ENCODE assay signal across 8 mouse cellular contexts in the genomic region with DNA sequence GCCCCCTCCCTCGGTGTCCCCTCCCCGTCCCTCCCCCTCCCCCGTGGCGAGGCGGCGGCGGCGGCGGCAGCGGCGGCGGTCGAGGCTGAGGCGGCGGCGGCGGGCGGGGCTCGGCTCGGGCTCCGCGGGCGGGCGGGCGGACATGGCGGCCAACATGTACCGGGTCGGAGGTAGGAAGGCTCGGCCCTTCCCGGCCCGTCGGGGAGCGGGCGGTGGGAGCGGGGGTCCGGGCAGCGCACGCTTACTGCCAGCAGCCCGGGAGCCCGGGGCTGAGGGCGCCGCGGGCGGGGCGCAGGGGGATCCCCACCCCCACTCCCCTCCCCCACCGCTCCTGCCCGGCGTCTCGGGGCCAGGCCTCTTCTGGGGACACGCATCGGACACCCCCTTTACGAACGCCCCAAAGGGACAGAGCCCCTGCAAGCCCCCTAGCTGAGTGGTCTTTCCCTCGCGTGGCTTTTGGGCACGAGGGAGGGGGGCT. TPM values are rescaled to one million over a fixed set of nuclear protein-coding genes. Genes with fewer than 3 reads are reported as not detected.
DNase-seq lines count a peak whose midpoint lies in the region; ATAC-seq and TF ChIP-seq lines count a peak whose summit lies in the region.

Gene Mta3 (plus strand): TSS at position 48 of the 478 bp plus-strand sequence.

- peaks cover 7% of the 10 kb centered on the region; the same call in 1 of the 2 replicates for H3K79me2 ChIP-seq in liver, adult 2 months (ENCODE audit: control insufficient read depth, insufficient read depth, low read length)

- peaks cover 3% of the 10 kb centered on the region; the same call in 1 of the 2 replicates for H3K4me1 ChIP-seq in bone marrow, adult 2 months (ENCODE audit: control insufficient read depth, insufficient read depth, low read length)
- peaks cover 25% of the 10 kb centered on the region for H3K4me1 ChIP-seq in forebrain, embryonic 10.5 days
- H3K4me1 ChIP-seq in heart, embryonic 13.5 days = peaks cover 22% of the 10 kb centered on the region
- H3K4me1 ChIP-seq in kidney, embryonic 15.5 days = peaks cover 26% of the 10 kb centered on the region
- no peaks in the 10 kb centered on the region; the same call in 1 of the 2 replicates for H3K4me1 ChIP-seq in liver, adult 2 months (ENCODE audit: control insufficient read depth, insufficient read depth, low read length)
- no peaks in the 10 kb centered on the region for H3K4me1 ChIP-seq in midbrain, postnatal 0 days (ENCODE audit: insufficient read depth, low read length)
- H3K4me1 ChIP-seq in stomach, embryonic 14.5 days (ENCODE audit: control insufficient read depth, insufficient read depth, low read length) = peaks cover 8% of the 10 kb centered on the region; the same call in 1 of the 2 replicates

- peak within 1 kb of the TSS; percentile 86 for H3K4me3 ChIP-seq in bone marrow, adult 2 months (replicated peaks; ENCODE audit: control insufficient read depth, low read depth, low read length)
- H3K4me3 ChIP-seq in forebrain, embryonic 10.5 days = peak within 1 kb of the TSS; percentile 93
- H3K4me3 ChIP-seq in heart, embryonic 13.5 days = peak within 1 kb of the TSS; percentile 96
- peak within 1 kb of the TSS; percentile 70 for H3K4me3 ChIP-seq in kidney, embryonic 15.5 days (replicated peaks)
- peak within 1 kb of the TSS; percentile 94 for H3K4me3 ChIP-seq in liver, adult 2 months (ENCODE audit: insufficient read depth, low read depth, low read length)
- peak within 1 kb of the TSS; percentile 79 for H3K4me3 ChIP-seq in midbrain, postnatal 0 days (ENCODE audit: low read depth, low read length)
- peak within 1 kb of the TSS; percentile 82 for H3K4me3 ChIP-seq in stomach, embryonic 14.5 days (ENCODE audit: low read depth, low read length)

- DNase-seq in CD4-positive, CD25-positive, alpha-beta regulatory T cell, adult 2 months (ENCODE audit: low read depth, low spot score) = peak; percentile 81
- peak; percentile 53 for DNase-seq in forebrain, embryonic 10.5 days (ENCODE audit: extremely low spot score, low spot score)
- DNase-seq in liver, adult 2 months (ENCODE audit: extremely low read depth, low read depth, low spot score) = no peak
- DNase-seq in midbrain, postnatal 0 days (ENCODE audit: low spot score) = no peak

- peaks cover 6% of the 10 kb centered on the region; the same call in 1 of the 2 replicates for H3K27me3 ChIP-seq in forebrain, embryonic 10.5 days (ENCODE audit: poor library complexity, severe bottlenecking)
- H3K27me3 ChIP-seq in heart, embryonic 13.5 days (replicated peaks) = no peaks in the 10 kb centered on the region
- H3K27me3 ChIP-seq in kidney, embryonic 15.5 days = no peaks in the 10 kb centered on the region
- no peaks in the 10 kb centered on the region for H3K27me3 ChIP-seq in liver, adult 2 months (ENCODE audit: control insufficient read depth, insufficient read depth, low read length)
- H3K27me3 ChIP-seq in midbrain, postnatal 0 days (ENCODE audit: insufficient read depth, low read length) = no peaks in the 10 kb centered on the region
- no peaks in the 10 kb centered on the region for H3K27me3 ChIP-seq in stomach, embryonic 14.5 days (ENCODE audit: control insufficient read depth, insufficient read depth, low read length)

- peak within 1 kb of the TSS; percentile 98 for H3K9ac ChIP-seq in heart, embryonic 13.5 days
- H3K9ac ChIP-seq in kidney, embryonic 15.5 days = peak within 1 kb of the TSS; percentile 76
- H3K9ac ChIP-seq in liver, adult 2 months (ENCODE audit: low read depth, low read length) = peak within 1 kb of the TSS; percentile 95
- peak within 1 kb of the TSS; percentile 91 for H3K9ac ChIP-seq in midbrain, postnatal 0 days (replicated peaks; ENCODE audit: low read length, poor library complexity, severe bottlenecking)
- H3K9ac ChIP-seq in stomach, embryonic 14.5 days (replicated peaks; ENCODE audit: low read depth, low read length) = peak within 1 kb of the TSS; percentile 94

- no peaks in the 10 kb centered on the region for H3K9me3 ChIP-seq in forebrain, embryonic 10.5 days
- no peaks in the 10 kb centered on the region for H3K9me3 ChIP-seq in heart, embryonic 13.5 days
- no peaks in the 10 kb centered on the region for H3K9me3 ChIP-seq in kidney, embryonic 15.5 days (replicated peaks)
- no peaks in the 10 kb centered on the region for H3K9me3 ChIP-seq in midbrain, postnatal 0 days (ENCODE audit: low read length)
- no peaks in the 10 kb centered on the region for H3K9me3 ChIP-seq in stomach, embryonic 14.5 days (ENCODE audit: control insufficient read depth, low read depth, low read length)

- H3K4me2 ChIP-seq in heart, embryonic 13.5 days = peak within 1 kb of the TSS; percentile 92
- H3K4me2 ChIP-seq in kidney, embryonic 15.5 days = peak within 1 kb of the TSS; percentile 82
- H3K4me2 ChIP-seq in midbrain, postnatal 0 days (ENCODE audit: low read depth, low read length, poor library complexity, severe bottlenecking) = peak within 1 kb of the TSS; percentile 95
- H3K4me2 ChIP-seq in stomach, embryonic 14.5 days (replicated peaks; ENCODE audit: low read depth, low read length) = peak within 1 kb of the TSS; percentile 85

- TF ChIP-seq CTCF in bone marrow, adult 2 months (IDR thresholded peaks at IDR 0.05; ENCODE audit: control insufficient read depth, insufficient read depth, low read length) = no peak
- TF ChIP-seq CTCF in liver, adult 2 months (IDR thresholded peaks at IDR 0.05; ENCODE audit: low read depth, low read length) = no peak
- TF ChIP-seq CTCF in midbrain, postnatal 0 days (IDR thresholded peaks at IDR 0.05) = no peak

- WGBS in bone marrow, adult 2 months = 1% methylated on average over 39 of the region's 56 CpGs
- WGBS in forebrain, embryonic 10.5 days = 0% methylated on average over 33 of the region's 56 CpGs
- 0% methylated on average over 3 of the region's 56 CpGs for WGBS in heart, embryonic 13.5 days
- under 1% methylated on average over 51 of the region's 56 CpGs for WGBS in kidney, embryonic 15.5 days
- WGBS in liver, adult 2 months = 2% methylated on average over 33 of the region's 56 CpGs
- 0% methylated on average over 17 of the region's 56 CpGs for WGBS in midbrain, postnatal 0 days
- WGBS in stomach, embryonic 14.5 days = 1% methylated on average over 24 of the region's 56 CpGs

- peak within 1 kb of the TSS; percentile 92 for H3K27ac ChIP-seq in bone marrow, adult 2 months (ENCODE audit: control insufficient read depth, insufficient read depth, low read depth, low read length, poor library complexity)
- H3K27ac ChIP-seq in forebrain, embryonic 10.5 days = peak within 1 kb of the TSS; percentile 98
- H3K27ac ChIP-seq in heart, embryonic 13.5 days (replicated peaks) = peak within 1 kb of the TSS; percentile 97
- H3K27ac ChIP-seq in kidney, embryonic 15.5 days = peak within 1 kb of the TSS; percentile 92
- peak within 1 kb of the TSS; percentile 77 for H3K27ac ChIP-seq in liver, adult 2 months (replicated peaks; ENCODE audit: insufficient read depth, low read depth, low read length)
- H3K27ac ChIP-seq in midbrain, postnatal 0 days (ENCODE audit: low read depth, low read length) = peak within 1 kb of the TSS; percentile 83
- H3K27ac ChIP-seq in stomach, embryonic 14.5 days (ENCODE audit: low read length) = peak within 1 kb of the TSS; percentile 98

- peak; percentile 42 for ATAC-seq in heart, embryonic 13.5 days (ENCODE audit: extremely low read depth, insufficient number of reproducible peaks, low FRiP score, low TSS enrichment)
- ATAC-seq in kidney, embryonic 15.5 days (replicated peaks; ENCODE audit: low FRiP score) = peak; percentile 70
- ATAC-seq in midbrain, postnatal 0 days (ENCODE audit: low FRiP score) = peak; percentile 73
- ATAC-seq in stomach, embryonic 14.5 days (ENCODE audit: insufficient number of reproducible peaks, insufficient read depth, low FRiP score, low read depth) = peak; percentile 54

- H3K36me3 ChIP-seq in forebrain, embryonic 10.5 days (replicated peaks) = peaks cover 16% of the 10 kb centered on the region
- H3K36me3 ChIP-seq in heart, embryonic 13.5 days = peaks cover 23% of the 10 kb centered on the region
- H3K36me3 ChIP-seq in kidney, embryonic 15.5 days = 0 out of 2 replicates have a peak, but pooled peaks cover 5% of the 10 kb centered on the region
- H3K36me3 ChIP-seq in liver, adult 2 months (ENCODE audit: control insufficient read depth, insufficient read depth, low read length) = no peaks in the 10 kb centered on the region
- H3K36me3 ChIP-seq in midbrain, postnatal 0 days (ENCODE audit: insufficient read depth, low read length) = no peaks in the 10 kb centered on the region
- peaks cover 8% of the 10 kb centered on the region; the same call in 1 of the 2 replicates for H3K36me3 ChIP-seq in stomach, embryonic 14.5 days (ENCODE audit: control insufficient read depth, insufficient read depth, low read length)

- TF ChIP-seq POLR2A in bone marrow, adult 2 months (IDR thresholded peaks at IDR 0.05; ENCODE audit: borderline replicate concordance, control insufficient read depth, low read depth, low read length) = no peak
- TF ChIP-seq POLR2A in liver, adult 2 months (IDR thresholded peaks at IDR 0.05; ENCODE audit: extremely low read depth, insufficient read depth, low read length) = no peak

RNA-seq across cellular contexts. Expression of gene Mta3, which starts in this region (rescaled TPM):
- 15.8 and 21.0 TPM in 2 replicates for polyA plus RNA-seq in bone marrow, adult 2 months (2011; ENCODE audit: insufficient read depth, insufficient read length, low replicate concordance, missing spikeins)
- 31.8 and 34.0 TPM in 2 replicates for polyA plus RNA-seq in forebrain, embryonic 10.5 days (2016; fragmentation: Nextera tagmentation; extraction: Ambion mirVana)
- 34.9 and 37.4 TPM in 2 replicates for polyA plus RNA-seq in heart, embryonic 13.5 days (2015; fragmentation: Nextera tagmentation; extraction: Ambion mirVana)
- 39.9 and 45.9 TPM in 2 replicates for polyA plus RNA-seq in kidney, embryonic 15.5 days (2015; fragmentation: Nextera tagmentation; extraction: Ambion mirVana)
- 11.3 and 11.4 TPM in 2 replicates for total RNA-seq in liver, adult 2 months (2014; rRNA removed)
- polyA plus RNA-seq in liver, adult 2 months (2012; rRNA removed) = 12.1 and 16.0 TPM in 2 replicates
- 40.3 and 43.6 TPM in 2 replicates for total RNA-seq in midbrain, postnatal 0 days (2014; rRNA removed)
- 27.3 and 28.9 TPM in 2 replicates for polyA plus RNA-seq in midbrain, postnatal 0 days (2015; fragmentation: Nextera tagmentation; extraction: Ambion mirVana)
- polyA plus RNA-seq in stomach, embryonic 14.5 days (2014; fragmentation: Nextera tagmentation; extraction: Ambion mirVana) = 36.1 and 38.1 TPM in 2 replicates

Comparison
In these comparisons a context has a peak if more than half of its experiments do, and no peak if none do; other contexts are left out.
1. DNase-seq: peak in CD4-positive, CD25-positive, alpha-beta regulatory T cell, adult 2 months (single experiment) and forebrain, embryonic 10.5 days (single experiment); none in liver, adult 2 months (single experiment) and midbrain, postnatal 0 days (single experiment).
2. Peak in every context shown above with its lines, with median percentiles within 50 percentile points of each other: H3K27ac ChIP-seq, H3K4me3 ChIP-seq, ATAC-seq, H3K4me2 ChIP-seq and H3K9ac ChIP-seq.